Mouse (Mus musculus) kidney, postnatal 36 days (tissue): ENCODE results near the gene Hoxa1.

Source experiments
- DNase-seq, 2 experiments: peaks; one replicate each; pipeline ENCODE4 v3.0.0; 2021 to 2022; ENCODE audit warnings: mixed read lengths in 2 of 2

Gene Hoxa1

DNA sequence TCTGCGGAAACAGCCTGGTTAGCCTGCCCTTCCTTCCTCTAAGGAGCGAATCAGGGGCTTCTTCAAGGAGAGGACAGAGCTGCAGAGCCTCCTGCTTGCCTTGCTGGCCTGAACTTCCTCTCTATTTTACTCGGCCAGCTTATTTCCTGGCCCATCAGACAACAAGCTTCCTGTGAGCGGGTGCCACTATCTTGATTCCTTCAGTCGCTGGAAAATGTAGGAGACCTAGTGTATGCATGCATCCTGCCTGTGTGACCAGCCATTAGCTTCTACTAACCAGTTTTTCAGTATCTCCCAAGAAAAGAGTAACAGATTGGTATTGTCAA, 12.7 kb upstream of the Hoxa1 start:
- DNase-seq: no peak

DNA sequence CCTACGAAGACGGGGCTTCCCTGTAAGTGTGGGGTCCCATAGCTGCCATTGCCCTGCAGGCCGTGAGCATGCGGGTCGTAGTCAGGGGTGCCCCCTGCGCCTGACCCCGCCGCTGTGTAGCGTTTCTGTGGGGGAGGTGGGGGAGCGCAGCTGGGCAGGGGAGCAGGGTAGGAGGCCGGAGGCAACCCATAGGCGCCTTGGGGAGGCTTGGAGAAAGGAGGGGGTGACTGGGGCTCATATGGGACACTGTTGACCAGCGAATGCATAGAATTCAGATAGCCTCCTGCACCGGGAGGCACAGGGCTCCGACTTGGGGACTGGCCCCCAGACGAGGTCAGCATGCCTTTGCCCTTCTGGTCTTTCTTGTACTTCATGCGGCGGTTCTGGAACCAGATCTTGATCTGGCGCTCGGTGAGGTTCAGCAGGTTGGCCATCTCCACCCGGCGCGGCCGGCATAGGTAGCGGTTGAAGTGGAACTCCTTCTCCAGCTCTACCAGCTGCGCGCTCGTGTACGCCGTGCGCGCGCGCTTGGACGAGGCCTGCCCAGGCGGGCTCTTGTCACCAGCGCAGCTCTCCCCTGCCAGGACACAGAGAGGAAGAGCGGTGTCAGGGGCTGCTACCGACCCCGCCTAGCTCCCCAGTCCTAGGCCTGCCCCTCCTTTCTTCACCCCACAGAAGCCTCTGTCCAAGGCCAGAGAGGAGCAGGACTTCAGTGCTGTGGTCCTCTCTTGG, 12.2 kb upstream of the Hoxa1 start:
- DNase-seq: peak; percentile 56 to 58

DNA sequence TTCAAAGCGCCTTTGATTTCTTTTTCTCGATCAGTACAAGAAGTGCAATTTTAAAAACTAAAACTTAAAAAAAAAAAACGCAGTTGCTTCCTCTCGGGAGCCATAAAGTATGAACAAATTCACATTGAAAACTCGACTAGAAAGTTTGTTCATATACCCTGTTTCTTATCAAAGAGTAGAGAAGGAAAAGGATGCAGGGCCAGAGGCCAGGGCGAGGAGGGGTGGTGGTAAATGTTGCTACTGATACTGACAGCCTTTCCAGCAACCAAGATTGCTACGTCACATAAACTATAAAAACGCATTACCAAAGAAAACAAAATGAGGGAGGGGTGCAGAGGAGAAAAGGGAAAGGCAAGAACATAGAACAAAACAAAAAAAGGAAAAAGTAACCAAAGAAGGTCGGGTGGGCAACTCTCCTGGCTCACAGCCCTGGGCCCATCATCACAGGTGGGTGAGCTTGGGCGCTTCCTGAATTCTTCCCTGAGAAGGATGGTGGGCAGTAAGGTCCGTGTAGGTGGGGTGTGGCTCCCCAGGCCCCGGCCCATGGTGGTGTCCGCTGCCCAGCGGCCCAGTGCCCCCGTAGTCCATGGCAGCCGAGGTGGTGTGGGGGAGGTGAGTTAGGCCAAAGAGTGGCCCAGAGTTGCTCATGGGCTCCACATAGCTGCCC, 11.5 kb upstream of the Hoxa1 start:
- DNase-seq: no peak

DNA sequence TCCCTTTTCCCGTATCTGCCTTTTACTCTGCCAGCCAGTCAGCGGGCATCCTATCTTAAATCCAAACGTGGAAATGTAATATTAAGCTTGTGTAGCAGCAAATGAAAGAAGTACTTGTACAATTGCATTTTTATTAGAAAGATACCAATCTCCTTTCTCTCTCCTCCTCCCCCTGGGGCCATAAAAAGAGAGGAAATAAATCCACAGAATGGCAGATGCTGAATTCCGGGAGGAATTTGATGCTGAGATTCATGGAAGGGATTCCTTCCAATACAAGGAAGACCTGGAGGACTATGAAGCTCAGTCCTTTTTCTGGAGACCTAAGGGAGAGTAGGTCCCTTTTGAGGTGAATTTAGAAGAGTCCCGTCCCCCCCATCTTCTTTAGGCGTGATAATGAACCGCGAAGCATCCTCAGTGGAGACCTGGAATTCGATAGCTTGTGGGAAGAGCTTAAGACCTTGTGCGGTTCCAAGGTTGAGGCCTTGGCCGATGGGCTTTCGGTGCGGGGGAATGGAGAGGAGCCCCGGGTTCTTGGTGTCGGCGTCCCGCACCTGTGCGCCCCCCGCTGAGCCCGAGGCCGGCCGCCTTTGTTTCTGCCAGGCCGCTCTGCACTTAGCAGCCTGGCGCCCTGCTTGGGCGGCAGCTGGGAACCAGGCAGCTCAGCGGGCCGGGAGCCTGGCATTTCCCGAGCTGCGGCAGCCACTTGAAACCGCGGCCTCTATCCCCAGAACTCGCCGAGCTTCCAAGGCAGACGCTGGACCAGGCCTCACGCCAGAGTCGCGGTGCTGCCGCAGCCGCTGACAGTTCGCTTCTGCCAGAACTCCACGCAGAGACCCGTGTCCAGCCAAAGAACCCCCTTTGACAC, 10.3 kb upstream of the Hoxa1 start:
- DNase-seq: no peak

DNA sequence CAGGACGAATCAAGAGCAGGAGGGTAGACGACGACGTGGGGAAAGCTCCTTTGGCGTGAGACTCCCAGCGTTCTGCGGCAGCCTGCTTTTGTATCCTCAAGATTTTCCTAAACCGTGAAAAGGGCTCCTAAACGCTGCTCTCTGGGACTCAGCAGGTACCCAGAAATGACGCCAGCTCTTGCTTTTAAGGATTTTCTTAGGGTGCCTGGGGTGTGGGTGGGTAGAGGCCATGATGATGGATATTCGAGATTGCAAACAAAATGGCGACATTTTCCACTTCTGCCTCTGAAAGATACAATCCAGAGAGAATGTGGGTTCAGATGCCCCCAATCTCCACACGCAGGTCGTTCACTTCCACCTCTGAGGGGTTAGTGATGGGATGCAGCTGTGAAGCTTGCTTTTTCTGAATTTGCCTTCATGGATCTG, 9.6 kb upstream of the Hoxa1 start:
- no peak for DNase-seq

GRCm38 (mm10) chr6:52167176-52167575, 9.1 kb upstream of the Hoxa1 start:
- DNase-seq: no peak

- DNase-seq: no peak
Measured at GRCm38 (mm10) chr6:52166431-52167077, 8.4 kb upstream of the Hoxa1 start.

DNA sequence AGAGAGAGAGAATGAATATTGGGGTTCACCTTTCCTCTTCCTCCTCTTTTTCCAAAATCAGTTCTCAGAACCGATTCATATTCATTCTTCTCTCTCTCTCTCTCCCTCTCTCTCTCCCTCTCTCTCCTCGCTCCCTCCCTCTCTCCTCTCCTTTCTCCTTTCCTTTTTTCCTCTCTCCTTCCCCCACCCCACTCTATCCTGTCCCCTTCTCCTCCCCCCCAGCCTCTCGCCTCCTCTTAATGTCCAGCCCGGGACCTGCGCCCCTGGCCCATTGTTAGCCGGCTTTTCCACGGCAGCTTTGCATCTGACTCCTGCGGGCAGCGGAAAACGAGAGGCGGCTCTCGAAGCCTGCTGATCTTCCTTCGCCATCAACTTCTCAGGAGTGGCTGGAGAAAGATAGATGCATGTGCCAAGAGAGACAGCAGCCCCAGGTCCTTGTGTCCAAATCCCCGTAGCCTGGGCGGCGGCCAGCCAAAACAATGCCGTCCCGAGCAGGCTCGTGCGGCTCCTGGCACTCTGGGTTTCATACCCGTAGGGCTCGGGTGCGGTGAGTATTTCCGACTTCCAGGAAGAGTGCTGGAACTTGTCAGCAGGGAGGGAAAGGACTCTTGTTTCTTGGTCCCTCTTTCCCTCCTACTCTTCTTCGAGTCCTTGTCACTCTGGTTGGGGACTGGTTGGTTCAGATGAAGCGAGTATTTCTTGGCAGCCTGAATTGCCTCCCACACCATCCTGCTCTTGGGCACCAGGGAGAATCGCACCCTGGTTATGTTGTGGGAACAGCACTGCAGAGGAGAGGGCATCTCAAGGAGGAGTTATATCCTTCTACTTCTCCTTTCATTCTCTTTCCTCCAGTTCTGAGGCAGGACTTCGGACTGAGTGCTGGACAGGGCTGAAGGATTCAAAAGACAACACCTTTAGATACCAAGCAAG, 7.6 kb upstream of the Hoxa1 start:
- DNase-seq: peak in 1 of 2 experiments; percentile 60

- DNase-seq: peak in 1 of 2 experiments; percentile 54
Measured at GRCm38 (mm10) chr6:52164626-52165440, 6.7 kb upstream of the Hoxa1 start, which contains the start of gene Hoxa2. TSS of gene Hoxa2 (minus strand) at chr6:52164831.

GRCm38 (mm10) chr6:52164051-52164625, 6.0 kb upstream of the Hoxa1 start:
- peak in 1 of 2 experiments; percentile 60 for DNase-seq

- no peak for DNase-seq
Measured at GRCm38 (mm10) chr6:52163366-52164031, 5.4 kb upstream of the Hoxa1 start.

DNA sequence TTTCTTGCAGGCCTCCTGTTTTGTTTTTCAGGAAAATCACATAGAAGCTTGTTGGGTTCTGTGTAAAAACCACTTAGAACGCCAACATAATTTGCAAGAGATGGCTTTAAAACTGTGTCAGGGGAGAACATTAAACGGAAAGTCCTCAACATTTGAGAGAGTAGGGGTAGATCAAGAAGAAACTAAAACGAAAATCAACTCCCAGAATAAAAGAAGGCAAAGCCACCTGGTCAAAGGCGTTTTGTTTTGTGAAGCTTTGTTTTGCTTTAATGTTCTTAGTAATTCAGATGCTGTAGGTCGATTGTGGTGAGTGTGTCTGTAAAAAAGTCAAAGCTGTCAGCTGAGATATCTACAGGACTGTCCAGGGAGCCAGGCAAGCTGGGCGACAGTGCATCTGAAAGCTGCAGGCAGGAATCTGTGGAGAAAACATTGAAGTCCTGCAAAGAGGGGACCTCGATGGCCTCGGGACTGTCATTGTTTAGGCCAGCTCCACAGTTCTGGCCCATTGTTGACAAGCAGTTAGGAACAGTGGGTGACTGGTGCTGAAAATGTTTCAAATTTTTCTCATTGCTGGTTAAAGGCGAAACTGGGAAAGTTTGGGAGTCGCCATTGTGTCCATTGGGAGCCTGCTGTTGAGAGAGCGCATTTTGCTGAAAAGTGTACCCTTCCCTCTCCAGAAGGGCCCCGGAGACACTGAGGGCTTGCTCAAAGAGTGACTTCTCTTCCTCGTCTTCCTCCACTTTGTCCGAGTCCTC, 4.7 kb upstream of the Hoxa1 start:
- DNase-seq: no peak

DNA sequence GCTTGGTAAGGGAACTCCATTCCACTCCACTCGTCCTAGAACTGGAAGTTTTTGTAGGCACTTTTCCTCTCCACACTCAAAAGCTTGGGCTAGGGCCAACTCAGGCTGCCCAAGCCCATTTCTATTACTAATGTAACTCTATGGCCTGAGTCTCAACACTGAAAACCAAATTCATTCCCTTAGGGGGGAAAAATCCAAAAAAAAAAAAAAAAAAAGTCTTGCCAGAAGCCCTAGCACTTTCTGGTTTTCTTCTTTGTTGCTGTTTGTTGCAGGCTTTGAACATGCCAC, 3.9 kb upstream of the Hoxa1 start:
- DNase-seq: peak in 1 of 2 experiments; percentile 35

GRCm38 (mm10) chr6:52161336-52162092, 3.4 kb upstream of the Hoxa1 start:
- DNase-seq: no peak

DNA sequence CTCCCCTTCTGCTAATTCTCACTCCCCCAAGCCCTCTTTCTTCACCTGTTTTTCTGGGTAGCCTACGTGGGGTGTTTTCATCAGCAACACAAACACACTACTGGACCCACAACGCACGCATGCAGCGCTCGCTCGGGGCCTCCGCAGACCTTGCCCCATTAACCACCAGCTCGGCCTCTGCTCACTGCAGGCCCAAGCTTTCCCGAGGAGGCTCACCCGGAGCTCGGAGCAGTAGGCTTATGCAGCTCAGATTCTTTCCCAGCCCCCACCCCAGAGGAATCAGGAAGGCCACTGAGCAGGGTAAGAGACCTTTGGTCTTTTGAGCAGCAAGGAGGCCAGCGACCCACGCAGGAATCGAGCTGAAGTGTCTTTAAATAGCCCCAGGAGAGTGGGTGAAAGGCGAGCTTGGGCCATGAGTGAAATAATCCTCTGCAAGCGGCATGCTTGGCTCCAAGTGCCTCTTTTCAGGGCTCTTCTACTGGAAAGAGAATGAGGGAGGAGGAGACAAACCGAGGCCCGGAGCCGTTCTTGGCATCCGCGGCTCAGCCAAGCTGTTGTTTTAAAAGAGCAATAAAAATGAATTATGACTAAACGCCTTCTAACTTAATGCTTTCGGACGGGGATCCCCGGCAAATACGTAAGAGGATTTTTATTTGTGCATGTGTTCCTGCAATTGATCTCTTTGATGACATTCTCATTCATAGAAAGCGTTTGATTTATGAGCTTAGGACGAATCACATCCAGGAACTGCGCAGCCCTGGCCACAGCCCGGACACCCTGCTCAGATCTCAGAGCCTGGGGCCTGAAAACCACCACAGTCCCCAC, 2.6 kb upstream of the Hoxa1 start:
- DNase-seq: peak; percentile 82 to 86

GRCm38 (mm10) chr6:52159979-52160378, 1.9 kb upstream of the Hoxa1 start:
- DNase-seq: peak; percentile 43 to 65

GRCm38 (mm10) chr6:52159164-52159761, 1.1 kb upstream of the Hoxa1 start:
- peak; percentile 63 to 69 for DNase-seq
